Mouse (Mus musculus) bone marrow macrophage, adult 2 months (primary cell): Measurements from ENCODE around the gene Mpp3.

Source experiments
- CTCF ChIP-seq: IDR thresholded peaks from 2 replicates; pipeline ENCODE4 v1.5.1; 2012; ENCODE audit warnings: low read depth, mild to moderate bottlenecking, low read length, moderate library complexity
- POLR2A ChIP-seq: IDR thresholded peaks from 2 replicates; pipeline ENCODE4 v1.6.1; 2012; ENCODE audit warnings: mild to moderate bottlenecking, low read depth, low read length, borderline replicate concordance

DNA sequence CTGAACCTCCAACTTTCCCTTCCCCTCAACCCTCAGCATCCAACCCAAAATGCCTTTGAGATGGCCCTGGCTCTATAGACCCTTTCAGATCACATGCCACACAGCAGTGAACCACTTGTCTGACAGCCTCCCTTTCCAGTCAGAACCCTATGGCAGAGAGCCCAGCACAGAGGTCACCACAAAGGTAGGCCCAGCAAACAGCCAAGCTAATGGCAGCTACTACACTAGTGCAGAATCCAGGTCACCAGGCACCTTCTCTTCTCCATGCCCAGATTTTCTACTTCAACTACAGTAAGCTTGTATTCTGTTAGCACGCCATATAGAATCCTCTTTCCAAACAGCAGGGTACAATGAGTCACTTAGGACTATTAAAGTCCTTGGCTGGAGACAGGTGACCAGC, 12.1 kb downstream of the Mpp3 start:
- TF ChIP-seq POLR2A (no peak), CTCF (no peak)
